Mouse (Mus musculus) Patski (cell line): ENCODE results near the gene Fbxo8. TPM values are rescaled to one million over a fixed set of nuclear protein-coding genes. Genes with fewer than 3 reads are reported as not detected.

ENCODE experiments used
- ATAC-seq: fragments of 100-300 bp; one replicate; pipeline ENCODE4 v1.8.0; 2021
- CTCF ChIA-PET: fragments of 350-600 bp; sonication (Branson Sonifier 250); formaldehyde crosslinking; loops from one replicate; lab custom pipeline; 2022; ENCODE audit warnings: inconsistent platforms; lab: Charles Lee
- POLR2A ChIA-PET: fragments of 350-600 bp; sonication (Branson Sonifier 250); formaldehyde crosslinking; loops from one replicate; lab custom pipeline; 2022; ENCODE audit warnings: antibody characterized with exemption, inconsistent platforms; lab: Charles Lee
- DNase-seq: peaks from one replicate; pipeline ENCODE4 v3.0.0-alpha.2; 2011; ENCODE audit warnings: low read depth, low spot score
- H3K27me3 ChIP-seq: fragments of 371-371 bp; one replicate; pipeline ENCODE4 v1.5.1; 2021
- CTCF ChIP-seq: fragments of 100-300 bp; IDR thresholded peaks from one replicate; pipeline ENCODE4 v1.5.1; 2021
- in situ Hi-C: fragments of 300-500 bp; cut with MboI; formaldehyde crosslinking; loops from 3 replicates; pipeline ENCODE4 v1.11.1; 2018; ENCODE audit warnings: low pct_unique_long_range_greater_than_20kb, mixed read lengths
- polyA plus RNA-seq: library from polyadenylated mRNA; unstranded; gene quantifications from one replicate; pipeline ENCODE4 v1.2.3, GENCODE M21; 2021

Fbxo8 gene
- 45.3 TPM for polyA plus RNA-seq

DNA sequence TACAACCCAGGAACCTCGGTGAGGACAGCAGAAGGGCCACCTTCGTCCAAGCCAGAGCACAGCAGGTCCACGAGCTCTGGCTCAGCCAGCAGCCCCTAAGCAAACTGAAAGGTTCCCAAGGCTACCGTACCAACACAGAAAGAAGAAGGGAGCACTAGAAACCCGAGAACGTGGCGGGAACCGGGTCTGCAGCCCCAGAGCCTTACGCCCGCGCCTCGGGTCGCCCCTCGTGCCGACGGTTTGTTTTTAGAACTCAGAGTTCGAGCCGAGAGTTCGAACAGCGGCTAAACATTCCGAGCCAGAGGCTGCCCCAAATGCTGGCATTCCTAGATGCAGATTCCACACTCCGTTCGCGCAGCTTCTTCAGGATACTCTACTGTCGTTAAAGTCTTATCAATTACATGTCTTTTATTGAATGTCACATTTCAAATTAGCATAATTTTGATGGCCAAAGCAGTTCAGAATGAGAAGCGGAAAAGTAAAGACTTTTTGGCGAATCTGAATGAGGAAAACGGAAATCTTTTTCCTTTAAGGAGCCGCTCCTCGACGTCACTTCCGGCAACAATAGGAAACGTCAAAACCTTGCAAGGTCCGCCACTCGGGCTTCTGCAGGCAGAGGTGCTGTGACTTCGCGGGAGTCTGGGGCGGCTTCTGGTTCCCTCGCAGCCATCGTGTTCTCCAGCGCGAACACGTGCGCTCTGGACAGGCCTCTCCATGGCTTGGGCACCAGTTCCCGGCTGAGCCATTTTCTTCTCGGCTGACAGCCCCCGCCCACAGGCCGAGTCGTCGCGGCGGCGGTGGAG, at the start of gene Fbxo8, which contains the start of gene Cep44:
Fbxo8 (plus strand) TSS at position 533 of the 803 bp plus-strand sequence.
Cep44 (minus strand) TSS at position 490 of the 803 bp plus-strand sequence.
- in situ Hi-C loops, result no loop called here
- CTCF ChIA-PET, result no interaction called here
- DNase-seq (peak; percentile 73), ATAC-seq (peak; percentile 82)
- POLR2A ChIA-PET, result no interaction called here
- H3K27me3 ChIP-seq, result no peaks in the 10 kb centered on the region
- no peak for TF ChIP-seq CTCF

DNA sequence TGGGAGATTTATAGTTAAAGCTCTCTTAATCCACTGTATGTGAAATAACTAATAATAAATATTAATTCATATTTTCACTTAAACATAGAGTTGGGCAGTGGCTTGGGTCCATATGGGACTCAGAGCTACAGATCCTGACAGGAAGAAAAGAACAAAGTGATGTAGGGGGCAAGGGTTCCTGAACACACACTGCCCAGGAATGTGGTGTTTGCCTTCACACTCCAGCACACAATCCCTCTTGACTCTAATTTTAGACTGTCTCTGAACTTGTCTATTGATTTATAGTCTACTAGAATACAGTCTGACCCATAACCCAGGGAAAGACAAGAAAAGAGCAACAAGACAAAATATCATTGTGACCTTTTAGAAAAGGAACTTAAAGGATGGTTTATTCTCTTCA, 49.0 kb upstream of the Fbxo8 start:
- no peak for TF ChIP-seq CTCF
- DNase-seq (no peak), ATAC-seq (peak; percentile 54)
- in situ Hi-C loops, result no loop called here
- POLR2A ChIA-PET, result no interaction called here
- H3K27me3 ChIP-seq, result no peaks in the 10 kb centered on the region
- CTCF ChIA-PET, result interaction anchor here (1.5 kb wide), 1 partner anchor 12 kb away, joined by 4 read pairs; no protein-coding TSS in a partner anchor

DNA sequence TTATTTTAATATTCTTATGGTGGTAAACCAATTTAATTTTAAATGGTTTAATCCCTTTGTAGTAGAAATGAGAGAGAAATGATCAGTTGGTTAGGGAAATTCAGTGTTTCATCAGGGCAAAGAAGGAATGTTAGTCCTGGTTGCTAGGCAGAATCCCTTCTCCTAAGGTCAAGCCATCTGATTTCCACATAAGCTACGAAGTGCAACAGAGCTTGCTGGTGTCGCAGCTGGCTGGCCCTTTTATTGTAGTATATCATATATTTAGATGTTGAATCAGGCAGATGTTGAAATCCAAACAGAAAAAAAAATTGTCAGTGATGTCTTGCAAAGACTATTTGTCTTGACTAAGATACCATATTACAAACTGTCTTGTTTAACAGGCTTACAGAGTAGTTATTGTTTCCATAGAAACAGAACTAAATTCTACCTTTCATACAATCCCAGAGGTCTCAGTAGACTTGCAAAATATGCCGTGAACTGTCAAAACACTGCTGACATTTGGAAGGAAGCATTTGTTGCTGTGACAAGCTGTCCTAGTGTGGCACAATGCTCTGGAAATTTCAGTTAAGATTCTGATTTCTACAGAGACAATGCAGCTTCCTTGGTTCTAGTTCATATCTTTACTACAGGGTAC, 42.5 kb upstream of the Fbxo8 start:
- in situ Hi-C loops, result no loop called here
- TF ChIP-seq CTCF, result no peak
- ChIA-PET POLR2A (no interaction called here), CTCF (no interaction called here)
- H3K27me3 ChIP-seq, result peaks cover 4% of the 10 kb centered on the region
- DNase-seq (no peak), ATAC-seq (no peak)

DNA sequence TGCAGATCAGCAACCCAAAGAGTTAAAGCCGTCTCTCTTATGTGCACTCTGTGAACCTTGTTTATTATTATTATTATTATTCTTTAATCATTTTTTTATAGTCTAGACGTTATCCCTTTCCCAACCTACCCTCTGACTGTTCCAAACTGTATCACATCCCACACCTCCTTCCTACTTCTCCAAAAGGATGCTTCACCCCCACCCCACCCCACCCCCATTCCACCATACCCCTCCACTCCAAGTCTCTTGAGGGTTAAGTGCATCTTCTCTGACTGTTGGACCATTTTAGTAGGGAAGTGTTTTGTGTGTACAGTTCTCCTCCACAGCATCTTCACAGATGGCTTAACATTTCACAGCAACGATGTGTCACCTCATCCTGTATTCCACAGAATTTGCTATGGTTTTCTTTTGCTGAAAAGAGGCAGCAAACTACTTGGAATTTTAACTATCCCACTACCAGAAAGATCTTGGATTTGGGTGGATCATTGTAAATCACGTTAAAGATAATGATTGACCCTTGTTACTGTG, 41.9 kb upstream of the Fbxo8 start:
- TF ChIP-seq CTCF, result no peak
- POLR2A ChIA-PET, result no interaction called here
- peaks cover 5% of the 10 kb centered on the region for H3K27me3 ChIP-seq
- CTCF ChIA-PET, result interaction anchor here (0.8 to 0.9 kb wide), 2 partner anchors 12 to 15 kb away, joined by 3 read pairs; no protein-coding TSS in a partner anchor
- ATAC-seq, result peak; percentile 51
- no peak for DNase-seq
- in situ Hi-C loops, result no loop called here

DNA sequence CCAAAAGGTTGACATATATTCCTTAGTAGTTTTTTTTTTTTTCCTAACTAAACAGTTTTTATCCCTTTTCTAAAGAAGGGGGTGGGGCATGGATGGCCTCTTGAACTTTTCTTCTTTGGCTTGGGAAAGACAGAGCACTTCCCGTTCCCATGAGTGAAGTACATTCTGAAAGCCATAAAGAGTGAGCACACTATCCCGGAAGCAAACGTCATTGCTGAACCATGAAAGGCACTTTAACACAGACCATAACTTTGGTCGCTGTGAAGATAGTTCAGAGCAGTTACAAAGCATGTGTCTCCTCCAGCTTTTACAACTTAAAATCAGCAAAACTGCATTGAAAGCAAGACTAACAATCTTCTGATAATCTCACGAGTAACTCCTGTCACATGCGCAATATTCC, 32.0 kb upstream of the Fbxo8 start:
- in situ Hi-C loops, result no loop called here
- ChIA-PET POLR2A (interaction anchor here (1.2 kb wide), 1 partner anchor 10 kb away, joined by 4 read pairs; no protein-coding TSS in a partner anchor), CTCF (no interaction called here)
- no peak for DNase-seq
- no peak for ATAC-seq
- H3K27me3 ChIP-seq, result peaks cover 7% of the 10 kb centered on the region
- no peak for TF ChIP-seq CTCF

DNA sequence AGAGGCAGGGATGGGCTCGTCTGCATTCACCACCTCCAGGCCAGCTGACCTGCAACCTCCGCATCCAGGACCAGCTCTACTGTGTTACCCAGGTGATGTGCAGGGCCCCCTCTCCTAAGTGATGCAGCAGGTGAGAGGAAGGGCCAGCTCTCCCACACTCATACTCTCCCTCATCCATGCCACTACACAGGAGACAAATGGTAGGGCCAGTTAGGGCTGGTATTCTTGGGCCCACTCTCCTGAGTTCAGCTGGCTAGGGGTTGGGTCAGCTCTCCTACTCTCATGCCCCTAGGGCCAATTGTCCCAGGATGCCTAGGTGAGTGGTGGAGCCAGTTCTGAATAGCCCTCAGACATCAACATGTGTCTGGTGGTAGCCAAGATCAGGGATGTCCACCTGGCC, 30.6 kb upstream of the Fbxo8 start:
- DNase-seq, result no peak
- in situ Hi-C loops, result no loop called here
- ChIA-PET CTCF (interaction anchor here (0.6 to 2.7 kb wide), 5 partner anchors 8 to 95 kb away, joined by 3 to 11 read pairs (median 3); no protein-coding TSS in a partner anchor), POLR2A (no interaction called here)
- no peak for ATAC-seq
- peaks cover 7% of the 10 kb centered on the region for H3K27me3 ChIP-seq
- TF ChIP-seq CTCF, result no peak

DNA sequence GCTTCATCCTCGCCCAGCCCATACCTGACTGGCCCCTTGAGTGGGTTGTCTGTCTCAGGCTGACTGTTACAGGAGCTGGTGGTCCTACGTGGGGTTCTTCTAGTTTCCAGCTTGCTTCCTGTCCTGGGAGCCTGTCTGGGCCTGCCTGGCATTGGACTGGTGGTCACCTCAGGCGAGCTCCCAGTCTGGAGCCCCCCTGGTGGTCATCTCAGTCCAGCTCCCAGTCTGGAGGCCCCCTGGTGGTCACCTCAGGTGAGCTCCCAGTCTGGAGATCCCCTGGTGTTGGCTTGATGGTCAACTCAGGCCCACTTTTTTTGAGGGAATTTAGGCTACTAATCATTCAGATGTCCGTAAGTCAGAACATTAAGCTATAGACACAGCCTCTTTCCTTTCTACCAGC, 29.8 kb upstream of the Fbxo8 start:
- ChIA-PET POLR2A (no interaction called here), CTCF (interaction anchor here (0.7 to 2.7 kb wide), 4 partner anchors 11 to 94 kb away, joined by 3 to 11 read pairs (median 6); no protein-coding TSS in a partner anchor)
- DNase-seq, result no peak
- H3K27me3 ChIP-seq, result peaks cover 4% of the 10 kb centered on the region
- in situ Hi-C loops, result no loop called here
- ATAC-seq, result no peak
- peak; percentile 21 for TF ChIP-seq CTCF

DNA sequence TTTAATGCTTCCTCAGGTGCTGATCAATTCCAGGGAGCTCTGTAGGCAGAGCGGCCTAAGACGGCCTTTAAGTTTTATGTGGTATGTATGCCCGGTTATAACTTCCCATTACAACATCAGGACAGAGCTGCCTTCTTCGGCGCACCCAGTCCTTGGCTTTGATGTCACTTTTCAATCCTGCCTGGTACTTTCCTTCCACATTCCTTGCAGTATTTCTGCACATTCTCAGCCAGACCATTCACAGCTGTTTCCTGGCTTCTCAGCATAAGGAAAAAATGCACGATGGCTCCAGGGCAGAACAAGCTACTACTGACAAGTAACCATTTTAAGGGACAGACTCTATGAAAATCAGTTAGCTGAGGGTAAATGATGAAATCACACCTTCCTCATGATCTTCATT, 22.0 kb upstream of the Fbxo8 start:
- DNase-seq (no peak), ATAC-seq (no peak)
- in situ Hi-C loops, result no loop called here
- no peaks in the 10 kb centered on the region for H3K27me3 ChIP-seq
- TF ChIP-seq CTCF, result no peak
- ChIA-PET CTCF (interaction anchor here (1.1 to 3.1 kb wide), 5 partner anchors 9 to 87 kb away, joined by 3 to 13 read pairs (median 8); no protein-coding TSS in a partner anchor), POLR2A (interaction anchor here (1.1 kb wide), 1 partner anchor 10 kb away, joined by 4 read pairs; no protein-coding TSS in a partner anchor)

DNA sequence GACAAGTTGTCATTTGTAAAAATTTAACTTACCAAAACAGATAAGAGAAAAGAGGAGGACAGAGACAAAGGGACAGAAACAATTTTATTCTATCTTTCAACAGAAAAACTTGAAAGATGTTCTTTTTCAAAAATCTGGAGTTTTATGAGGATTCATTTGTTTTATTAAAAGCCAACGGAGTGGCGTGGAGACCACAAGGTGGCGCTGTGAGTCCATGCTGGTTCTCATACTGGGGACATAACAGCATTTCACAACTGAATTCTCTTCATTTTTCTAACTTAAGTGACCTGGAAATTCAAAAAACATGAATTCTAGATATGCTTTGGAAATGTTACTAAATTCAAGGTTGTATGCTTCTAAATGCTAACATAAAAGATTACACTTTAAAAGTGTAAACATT, 20.5 kb upstream of the Fbxo8 start:
- no peaks in the 10 kb centered on the region for H3K27me3 ChIP-seq
- DNase-seq (no peak), ATAC-seq (no peak)
- ChIA-PET CTCF (interaction anchor here (0.7 to 3.1 kb wide), 10 partner anchors 9 to 85 kb away, joined by 3 to 20 read pairs (median 4); no protein-coding TSS in a partner anchor), POLR2A (no interaction called here)
- peak; percentile 96 for TF ChIP-seq CTCF
- in situ Hi-C loops, result no loop called here

DNA sequence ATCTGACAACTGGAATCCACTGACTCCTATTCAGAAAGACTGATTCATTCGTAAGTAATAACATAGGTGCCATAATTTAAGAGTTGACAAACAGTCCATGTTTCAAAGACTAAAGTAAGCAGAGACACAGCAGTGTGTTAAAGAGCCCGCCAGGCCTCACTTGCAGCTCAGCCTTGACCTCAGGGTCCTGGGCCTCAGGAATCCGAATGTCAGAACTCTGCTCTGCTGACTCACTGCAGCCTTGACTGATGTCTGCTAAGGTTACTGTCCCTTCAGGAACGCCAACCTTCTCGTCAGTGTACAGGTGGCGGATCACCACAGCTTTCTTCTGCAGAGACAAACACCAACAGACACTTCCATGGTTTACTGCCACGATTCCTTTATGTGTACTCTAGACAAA, 10.2 kb upstream of the Fbxo8 start:
- ChIA-PET POLR2A (no interaction called here), CTCF (interaction anchor here (1.4 to 2.0 kb wide), 3 partner anchors 9 to 12 kb away, joined by 3 to 8 read pairs (median 6); no protein-coding TSS in a partner anchor)
- ATAC-seq (no peak), DNase-seq (no peak)
- no peak for TF ChIP-seq CTCF
- H3K27me3 ChIP-seq, result no peaks in the 10 kb centered on the region
- in situ Hi-C loops, result no loop called here
